Mouse (Mus musculus): ENCODE measurements around the gene Syna.
A peak's percentile ranks its signal among the peaks of the same experiment; 100 is the strongest.

The Syna gene

GRCm38 (mm10) chr5:134560071-134560449 is at the start of gene Syna:
Gene Syna, minus strand, starts transcription at chr5:134560171.
- no peak for DNase-seq (ENCODE audit: low spot score)

- no peak for DNase-seq (ENCODE audit: low spot score)
Measured at GRCm38 (mm10) chr5:134607121-134607520, 47.1 kb upstream of the Syna start.

GRCm38 (mm10) chr5:134606314-134606713 is 46.3 kb upstream of the Syna start:
- DNase-seq (ENCODE audit: low spot score): no peak

GRCm38 (mm10) chr5:134604376-134604775 is 44.4 kb upstream of the Syna start:
- no peak for DNase-seq (ENCODE audit: low spot score)

- no peak for DNase-seq (ENCODE audit: low spot score)
Measured at GRCm38 (mm10) chr5:134597711-134598110, 37.7 kb upstream of the Syna start.

GRCm38 (mm10) chr5:134593093-134593492 is 33.1 kb upstream of the Syna start:
- no peak for DNase-seq (ENCODE audit: low spot score)

GRCm38 (mm10) chr5:134592026-134592581 is 32.1 kb upstream of the Syna start:
- DNase-seq (ENCODE audit: low spot score): no peak

- no peak for DNase-seq (ENCODE audit: low spot score)
Measured at GRCm38 (mm10) chr5:134589900-134590299, 29.9 kb upstream of the Syna start.

GRCm38 (mm10) chr5:134584798-134585197 is 24.8 kb upstream of the Syna start:
- no peak for DNase-seq (ENCODE audit: low spot score)

- DNase-seq (ENCODE audit: low spot score): no peak
Measured at GRCm38 (mm10) chr5:134583884-134584213, 23.9 kb upstream of the Syna start.

- no peak for DNase-seq (ENCODE audit: low spot score)
Measured at GRCm38 (mm10) chr5:134583006-134583883, 23.3 kb upstream of the Syna start.

- DNase-seq (ENCODE audit: low spot score): peak; percentile 96
Measured at GRCm38 (mm10) chr5:134582221-134582907, 22.4 kb upstream of the Syna start.

GRCm38 (mm10) chr5:134581146-134581545 is 21.2 kb upstream of the Syna start, which contains the start of gene Rfc2:
Gene Rfc2, plus strand, starts transcription at chr5:134581366.
- no peak for DNase-seq (ENCODE audit: low spot score)

- DNase-seq (ENCODE audit: low spot score): no peak
Measured at GRCm38 (mm10) chr5:134579135-134579534, 19.2 kb upstream of the Syna start.

- no peak for DNase-seq (ENCODE audit: low spot score)
Measured at GRCm38 (mm10) chr5:134577534-134577933, 17.6 kb upstream of the Syna start.

GRCm38 (mm10) chr5:134576517-134577220 is 16.7 kb upstream of the Syna start:
- no peak for DNase-seq (ENCODE audit: low spot score)

GRCm38 (mm10) chr5:134575833-134576232 is 15.9 kb upstream of the Syna start:
- no peak for DNase-seq (ENCODE audit: low spot score)

GRCm38 (mm10) chr5:134572508-134573214 is 12.7 kb upstream of the Syna start:
- no peak for DNase-seq (ENCODE audit: low spot score)

GRCm38 (mm10) chr5:134571730-134572507 is 11.9 kb upstream of the Syna start:
- DNase-seq (ENCODE audit: low spot score): no peak

- DNase-seq (ENCODE audit: low spot score): no peak
Measured at GRCm38 (mm10) chr5:134568964-134569491, 9.1 kb upstream of the Syna start.

GRCm38 (mm10) chr5:134568030-134568429 is 8.1 kb upstream of the Syna start:
- DNase-seq (ENCODE audit: low spot score): no peak

Measured in ovary, postnatal 14 days (tissue).